Mouse (Mus musculus) liver (tissue): ENCODE data around the gene Prss23.

Experiments
- DNase-seq: peaks from one replicate; pipeline ENCODE4 v3.0.0-alpha.2; 2020; ENCODE audit warnings: mixed read lengths

Prss23 gene

GRCm38 (mm10) chr7:89526731-89527429, at the start of gene Prss23:
Gene Prss23 (minus strand): TSS chr7:89527187.
- no peak for DNase-seq

- no peak for DNase-seq
Observed at GRCm38 (mm10) chr7:89576127-89576526, 49.1 kb upstream of the Prss23 start.

GRCm38 (mm10) chr7:89564569-89564968, 37.6 kb upstream of the Prss23 start:
- no peak for DNase-seq

GRCm38 (mm10) chr7:89563501-89563900, 36.5 kb upstream of the Prss23 start:
- DNase-seq = no peak

GRCm38 (mm10) chr7:89562140-89562539, 35.2 kb upstream of the Prss23 start:
- DNase-seq = no peak

GRCm38 (mm10) chr7:89560939-89561338, 34.0 kb upstream of the Prss23 start:
- DNase-seq = no peak

GRCm38 (mm10) chr7:89559633-89560032, 32.6 kb upstream of the Prss23 start:
- DNase-seq = no peak

- DNase-seq = no peak
Observed at GRCm38 (mm10) chr7:89559105-89559504, 32.1 kb upstream of the Prss23 start.

GRCm38 (mm10) chr7:89558446-89559039, 31.6 kb upstream of the Prss23 start:
- DNase-seq = no peak

- DNase-seq = no peak
Observed at GRCm38 (mm10) chr7:89557056-89557455, 30.1 kb upstream of the Prss23 start.

- DNase-seq = no peak
Observed at GRCm38 (mm10) chr7:89556652-89557051, 29.7 kb upstream of the Prss23 start.

GRCm38 (mm10) chr7:89555170-89555569, 28.2 kb upstream of the Prss23 start:
- DNase-seq = no peak

GRCm38 (mm10) chr7:89554068-89554467, 27.1 kb upstream of the Prss23 start:
- DNase-seq = no peak

- DNase-seq = no peak
Observed at GRCm38 (mm10) chr7:89540976-89541375, 14.0 kb upstream of the Prss23 start.

GRCm38 (mm10) chr7:89539391-89539790, 12.4 kb upstream of the Prss23 start:
- DNase-seq = no peak

- DNase-seq = no peak
Observed at GRCm38 (mm10) chr7:89527430-89527856, 456 bp upstream of the Prss23 start.

GRCm38 (mm10) chr7:89523816-89524215, 3.2 kb downstream of the Prss23 start:
- DNase-seq = no peak

- no peak for DNase-seq
Observed at GRCm38 (mm10) chr7:89522170-89522569, 4.8 kb downstream of the Prss23 start.

GRCm38 (mm10) chr7:89517460-89518390, 9.3 kb downstream of the Prss23 start:
- DNase-seq = peak; percentile 54

GRCm38 (mm10) chr7:89516551-89517459, 10.2 kb downstream of the Prss23 start:
- DNase-seq = no peak

- no peak for DNase-seq
Observed at GRCm38 (mm10) chr7:89511921-89512514, 15.0 kb downstream of the Prss23 start.

GRCm38 (mm10) chr7:89508672-89509071, 18.3 kb downstream of the Prss23 start:
- DNase-seq = no peak
